Mouse (Mus musculus): ENCODE data around the gene Rec114. TPM values are rescaled to one million over a fixed set of nuclear protein-coding genes. Genes with fewer than 3 reads are reported as not detected.

The Rec114 gene
- polyA plus RNA-seq, 1 experiment, result 6.1 TPM

DNA sequence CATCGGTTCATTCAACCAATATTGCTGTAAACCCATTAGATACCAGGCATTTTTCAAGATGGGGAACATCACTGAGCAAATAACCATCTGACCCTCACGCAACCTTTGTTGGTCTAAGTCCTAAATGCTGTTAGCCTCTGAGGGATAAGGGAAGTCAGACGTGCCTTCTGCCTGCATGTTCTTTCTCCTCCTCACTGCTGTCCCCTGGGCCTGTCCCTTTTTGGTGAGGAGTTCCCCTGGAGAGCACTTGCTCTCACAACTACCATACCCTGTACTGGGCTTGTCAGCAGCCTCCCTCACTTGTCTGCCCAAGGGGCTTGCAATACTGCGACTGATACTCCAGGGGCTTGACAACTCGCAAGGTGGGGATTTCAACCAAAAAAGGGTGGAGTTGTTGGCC lies 21.6 kb downstream of the Rec114 start:
- H3K9me3 ChIP-seq (replicated peaks; ENCODE audit: control insufficient read depth, insufficient read depth, low read length, poor library complexity, severe bottlenecking), result no peaks in the 10 kb centered on the region
- H3K9ac ChIP-seq (ENCODE audit: low read depth, poor library complexity, severe bottlenecking), result no peak overlapping the region
- H3K4me1 ChIP-seq (ENCODE audit: control insufficient read depth, insufficient read depth, low read length), result no peaks in the 10 kb centered on the region
- no peaks in the 10 kb centered on the region for H3K36me3 ChIP-seq (ENCODE audit: control insufficient read depth, insufficient read depth, low read length, poor library complexity, severe bottlenecking)
- TF ChIP-seq EP300 (IDR thresholded peaks at IDR 0.05; ENCODE audit: insufficient read depth, low read depth, low read length) (no peak), POLR2A (IDR thresholded peaks at IDR 0.05; ENCODE audit: insufficient read depth, low read length) (no peak), CTCF (IDR thresholded peaks at IDR 0.05; ENCODE audit: low read depth, low read length) (no peak)
- H3K27ac ChIP-seq (ENCODE audit: insufficient read depth, low read length), result no peak overlapping the region
- no peaks in the 10 kb centered on the region for H3K27me3 ChIP-seq (ENCODE audit: control insufficient read depth, insufficient read depth, low read length, poor library complexity, severe bottlenecking)
- H3K4me3 ChIP-seq (ENCODE audit: low read depth, low read length), result no peak overlapping the region

DNA sequence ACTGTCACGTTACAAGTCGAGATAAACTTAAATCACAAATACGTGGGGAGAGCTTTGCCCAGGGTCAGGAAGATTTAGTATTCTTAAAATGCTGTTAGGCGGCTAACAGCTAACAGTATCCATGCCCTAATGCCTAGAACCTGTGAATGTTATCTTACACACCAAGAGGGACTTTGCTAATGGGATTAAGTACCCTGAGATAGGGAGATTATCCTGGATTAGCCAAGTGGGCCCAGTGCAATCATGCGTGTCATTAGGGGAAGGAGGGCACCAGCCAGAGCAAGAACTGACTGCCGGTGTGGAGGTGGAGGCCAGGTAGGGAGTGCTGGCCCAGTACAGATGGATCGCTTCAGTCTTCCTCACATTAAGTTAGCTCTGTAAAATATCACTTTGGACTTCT lies 22.7 kb downstream of the Rec114 start:
- no peaks in the 10 kb centered on the region for H3K4me1 ChIP-seq (ENCODE audit: control insufficient read depth, insufficient read depth, low read length)
- TF ChIP-seq CTCF (IDR thresholded peaks at IDR 0.05; ENCODE audit: low read depth, low read length), result no peak
- no peak for TF ChIP-seq EP300 (IDR thresholded peaks at IDR 0.05; ENCODE audit: insufficient read depth, low read depth, low read length)
- H3K9ac ChIP-seq (ENCODE audit: low read depth, poor library complexity, severe bottlenecking), result no peak overlapping the region
- H3K9me3 ChIP-seq (replicated peaks; ENCODE audit: control insufficient read depth, insufficient read depth, low read length, poor library complexity, severe bottlenecking), result no peaks in the 10 kb centered on the region
- no peak overlapping the region for H3K4me3 ChIP-seq (ENCODE audit: low read depth, low read length)
- no peak overlapping the region for H3K27ac ChIP-seq (ENCODE audit: insufficient read depth, low read length)
- no peaks in the 10 kb centered on the region for H3K27me3 ChIP-seq (ENCODE audit: control insufficient read depth, insufficient read depth, low read length, poor library complexity, severe bottlenecking)
- H3K36me3 ChIP-seq (ENCODE audit: control insufficient read depth, insufficient read depth, low read length, poor library complexity, severe bottlenecking), result no peaks in the 10 kb centered on the region

DNA sequence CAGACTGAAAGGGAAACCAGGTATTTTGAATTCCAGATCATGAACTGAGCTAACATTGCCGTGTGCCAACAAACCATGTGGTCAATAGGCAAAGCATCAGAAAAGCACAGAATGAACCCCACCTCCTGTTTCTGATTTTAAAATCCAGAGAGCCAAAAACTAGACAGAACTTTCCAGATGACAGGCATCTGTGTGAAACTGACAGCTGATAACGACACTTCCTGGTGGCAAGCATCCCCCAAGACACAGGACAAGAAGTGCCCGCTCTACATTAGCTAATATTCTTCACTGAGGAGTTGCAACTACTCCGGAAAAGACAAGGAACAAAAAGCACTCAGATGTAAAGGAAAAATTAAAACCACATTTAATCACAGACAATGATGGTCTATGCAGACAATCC lies 23.6 kb downstream of the Rec114 start:
- Histone ChIP-seq H3K9ac (ENCODE audit: low read depth, poor library complexity, severe bottlenecking) (no peak overlapping the region), H3K4me3 (ENCODE audit: low read depth, low read length) (no peak overlapping the region), H3K9me3 (replicated peaks; ENCODE audit: control insufficient read depth, insufficient read depth, low read length, poor library complexity, severe bottlenecking) (no peaks in the 10 kb centered on the region), H3K4me1 (ENCODE audit: control insufficient read depth, insufficient read depth, low read length) (no peaks in the 10 kb centered on the region), H3K27me3 (ENCODE audit: control insufficient read depth, insufficient read depth, low read length, poor library complexity, severe bottlenecking) (no peaks in the 10 kb centered on the region), H3K27ac (ENCODE audit: insufficient read depth, low read length) (no peak overlapping the region), H3K36me3 (ENCODE audit: control insufficient read depth, insufficient read depth, low read length, poor library complexity, severe bottlenecking) (no peaks in the 10 kb centered on the region)
- TF ChIP-seq CTCF (IDR thresholded peaks at IDR 0.05; ENCODE audit: low read depth, low read length) (no peak), EP300 (IDR thresholded peaks at IDR 0.05; ENCODE audit: insufficient read depth, low read depth, low read length) (no peak), POLR2A (IDR thresholded peaks at IDR 0.05; ENCODE audit: insufficient read depth, low read length) (no peak)

DNA sequence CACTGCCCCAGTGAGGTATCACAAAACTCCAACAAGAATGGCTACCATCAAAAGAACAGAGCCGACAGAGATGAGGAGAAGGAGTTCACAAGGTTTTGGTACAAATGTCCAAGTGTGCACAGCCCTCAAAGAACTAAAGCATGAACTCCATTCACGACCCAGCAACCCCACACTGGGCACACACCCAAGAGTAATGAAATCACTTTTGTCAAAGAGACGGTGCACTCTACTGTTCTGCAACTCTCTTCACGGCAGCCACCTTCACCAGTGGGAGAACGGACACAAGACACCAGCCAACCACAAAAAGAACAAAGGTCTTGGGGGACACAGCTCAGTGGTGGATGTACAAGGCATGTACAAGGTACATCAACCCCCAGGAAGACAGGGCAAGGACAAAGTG lies 24.3 kb downstream of the Rec114 start:
- Histone ChIP-seq H3K4me3 (ENCODE audit: low read depth, low read length) (no peak overlapping the region), H3K27ac (ENCODE audit: insufficient read depth, low read length) (no peak overlapping the region)
- TF ChIP-seq EP300 (IDR thresholded peaks at IDR 0.05; ENCODE audit: insufficient read depth, low read depth, low read length) (no peak), CTCF (IDR thresholded peaks at IDR 0.05; ENCODE audit: low read depth, low read length) (no peak), POLR2A (IDR thresholded peaks at IDR 0.05; ENCODE audit: insufficient read depth, low read length) (no peak)

DNA sequence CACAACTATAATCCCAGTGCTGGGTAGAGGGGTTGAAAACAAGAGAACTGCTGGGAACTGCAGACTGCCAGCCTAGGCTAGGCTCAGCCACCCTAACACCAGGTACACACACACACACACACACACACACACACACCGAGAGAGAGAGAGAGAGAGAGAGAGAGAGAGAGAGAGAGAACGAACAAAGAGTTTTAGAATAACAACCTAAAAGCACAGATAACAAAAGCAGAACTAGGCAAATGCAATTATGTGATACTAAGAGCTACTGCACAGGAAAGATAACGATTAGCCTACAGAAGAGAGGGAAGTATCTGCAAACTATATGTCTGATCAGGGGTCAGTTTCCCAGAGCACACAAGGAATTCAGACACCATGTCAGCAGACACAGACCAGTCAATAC lies 24.8 kb downstream of the Rec114 start:
- no peaks in the 10 kb centered on the region for H3K9me3 ChIP-seq (replicated peaks; ENCODE audit: control insufficient read depth, insufficient read depth, low read length, poor library complexity, severe bottlenecking)
- H3K36me3 ChIP-seq (ENCODE audit: control insufficient read depth, insufficient read depth, low read length, poor library complexity, severe bottlenecking), result no peaks in the 10 kb centered on the region
- H3K27ac ChIP-seq (ENCODE audit: insufficient read depth, low read length), result no peak overlapping the region
- H3K27me3 ChIP-seq (ENCODE audit: control insufficient read depth, insufficient read depth, low read length, poor library complexity, severe bottlenecking), result no peaks in the 10 kb centered on the region
- TF ChIP-seq EP300 (IDR thresholded peaks at IDR 0.05; ENCODE audit: insufficient read depth, low read depth, low read length), result no peak
- TF ChIP-seq CTCF (IDR thresholded peaks at IDR 0.05; ENCODE audit: low read depth, low read length), result no peak
- TF ChIP-seq POLR2A (IDR thresholded peaks at IDR 0.05; ENCODE audit: insufficient read depth, low read length), result no peak
- no peak overlapping the region for H3K4me3 ChIP-seq (ENCODE audit: low read depth, low read length)
- H3K4me1 ChIP-seq (ENCODE audit: control insufficient read depth, insufficient read depth, low read length), result no peaks in the 10 kb centered on the region
- H3K9ac ChIP-seq (ENCODE audit: low read depth, poor library complexity, severe bottlenecking), result no peak overlapping the region

More for the DNA sequence above, 24.3 kb downstream of the Rec114 start:
- Histone ChIP-seq H3K9ac (ENCODE audit: low read depth, poor library complexity, severe bottlenecking) (no peak overlapping the region), H3K4me1 (ENCODE audit: control insufficient read depth, insufficient read depth, low read length) (no peaks in the 10 kb centered on the region), H3K27me3 (ENCODE audit: control insufficient read depth, insufficient read depth, low read length, poor library complexity, severe bottlenecking) (no peaks in the 10 kb centered on the region), H3K36me3 (ENCODE audit: control insufficient read depth, insufficient read depth, low read length, poor library complexity, severe bottlenecking) (no peaks in the 10 kb centered on the region), H3K9me3 (replicated peaks; ENCODE audit: control insufficient read depth, insufficient read depth, low read length, poor library complexity, severe bottlenecking) (no peaks in the 10 kb centered on the region)

DNA sequence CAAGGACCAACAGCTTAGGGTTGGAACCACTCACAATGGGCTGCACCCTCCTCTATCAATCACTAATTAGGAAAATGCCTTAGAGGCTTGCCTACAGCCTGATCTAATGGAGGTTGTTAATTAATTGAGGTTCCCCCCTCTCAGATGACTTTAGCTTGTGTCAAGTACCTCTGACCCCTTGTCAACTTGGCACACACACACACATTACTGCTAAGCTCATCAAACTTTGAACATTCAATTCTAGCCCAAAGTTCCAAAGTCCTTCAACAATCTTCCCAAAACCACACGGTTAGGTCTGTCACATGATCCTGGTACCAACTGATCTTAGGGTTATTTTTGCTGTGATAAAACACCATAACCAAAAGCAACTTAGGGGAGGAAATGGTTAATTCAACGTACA lies 26.9 kb downstream of the Rec114 start:
- H3K27me3 ChIP-seq (ENCODE audit: control insufficient read depth, insufficient read depth, low read length, poor library complexity, severe bottlenecking), result no peaks in the 10 kb centered on the region
- H3K9ac ChIP-seq (ENCODE audit: low read depth, poor library complexity, severe bottlenecking), result no peak overlapping the region
- H3K9me3 ChIP-seq (replicated peaks; ENCODE audit: control insufficient read depth, insufficient read depth, low read length, poor library complexity, severe bottlenecking), result no peaks in the 10 kb centered on the region
- H3K4me3 ChIP-seq (ENCODE audit: low read depth, low read length), result no peak overlapping the region
- TF ChIP-seq CTCF (IDR thresholded peaks at IDR 0.05; ENCODE audit: low read depth, low read length), result no peak
- TF ChIP-seq POLR2A (IDR thresholded peaks at IDR 0.05; ENCODE audit: insufficient read depth, low read length), result no peak
- no peak for TF ChIP-seq EP300 (IDR thresholded peaks at IDR 0.05; ENCODE audit: insufficient read depth, low read depth, low read length)
- no peaks in the 10 kb centered on the region for H3K36me3 ChIP-seq (ENCODE audit: control insufficient read depth, insufficient read depth, low read length, poor library complexity, severe bottlenecking)
- no peaks in the 10 kb centered on the region for H3K4me1 ChIP-seq (ENCODE audit: control insufficient read depth, insufficient read depth, low read length)
- H3K27ac ChIP-seq (ENCODE audit: insufficient read depth, low read length), result no peak overlapping the region

All from ES-Bruce4 (cell line).